Mouse (Mus musculus): ENCODE measurements at regions not wholly inside any gene's neighbourhood (a gene's known extent, or its start where the extent isn't known, plus 50 kb on each side); places are given as distances from the start of the nearest gene placed in this dataset.

- no peak for DNase-seq (ENCODE audit: low spot score in 2 of 2)
Observed at GRCm38 (mm10) chr14:24827381-24828031, 340.6 kb downstream of the Rps24 start.

- DNase-seq (ENCODE audit: low spot score in 2 of 2): no peak
Observed at GRCm38 (mm10) chr14:24829001-24829400, 342.1 kb downstream of the Rps24 start.

- no peak for DNase-seq (ENCODE audit: low spot score in 2 of 2)
Observed at GRCm38 (mm10) chr14:24833211-24833610, 346.3 kb downstream of the Rps24 start.

- DNase-seq (ENCODE audit: low spot score in 2 of 2): no peak
Observed at GRCm38 (mm10) chr14:24838219-24838618, 351.3 kb downstream of the Rps24 start.

GRCm38 (mm10) chr14:24839056-24839455 lies 352.1 kb downstream of the Rps24 start:
- DNase-seq (ENCODE audit: low spot score in 2 of 2): no peak

- DNase-seq (ENCODE audit: low spot score in 2 of 2): no peak
Observed at GRCm38 (mm10) chr14:24841715-24842496, 355.0 kb downstream of the Rps24 start.

GRCm38 (mm10) chr14:24843626-24844025 lies 356.7 kb downstream of the Rps24 start:
- DNase-seq (ENCODE audit: low spot score in 2 of 2): no peak

- no peak for DNase-seq (ENCODE audit: low spot score in 2 of 2)
Observed at GRCm38 (mm10) chr14:24850491-24850890, 363.6 kb downstream of the Rps24 start.

- no peak for DNase-seq (ENCODE audit: low spot score in 2 of 2)
Observed at GRCm38 (mm10) chr14:24854459-24854858, 367.5 kb downstream of the Rps24 start.

- DNase-seq (ENCODE audit: low spot score in 2 of 2): no peak
Observed at GRCm38 (mm10) chr14:24862171-24862570, 375.2 kb downstream of the Rps24 start.

GRCm38 (mm10) chr14:24862661-24863060 lies 375.7 kb downstream of the Rps24 start:
- DNase-seq (ENCODE audit: low spot score in 2 of 2): no peak

- DNase-seq (ENCODE audit: low spot score in 2 of 2): no peak
Observed at GRCm38 (mm10) chr14:24863116-24863515, 376.2 kb downstream of the Rps24 start.

GRCm38 (mm10) chr14:24865579-24866230 lies 378.8 kb downstream of the Rps24 start:
- no peak for DNase-seq (ENCODE audit: low spot score in 2 of 2)

- no peak for DNase-seq (ENCODE audit: low spot score in 2 of 2)
Observed at GRCm38 (mm10) chr14:24867816-24868215, 380.9 kb downstream of the Rps24 start.

GRCm38 (mm10) chr14:24868756-24869155 lies 381.8 kb downstream of the Rps24 start:
- no peak for DNase-seq (ENCODE audit: low spot score in 2 of 2)

- no peak for DNase-seq (ENCODE audit: low spot score in 2 of 2)
Observed at GRCm38 (mm10) chr14:24870246-24870645, 383.3 kb downstream of the Rps24 start.

- no peak for DNase-seq (ENCODE audit: low spot score in 2 of 2)
Observed at GRCm38 (mm10) chr14:24871392-24871998, 384.6 kb downstream of the Rps24 start.

GRCm38 (mm10) chr14:24872931-24873330 lies 386.0 kb downstream of the Rps24 start:
- DNase-seq (ENCODE audit: low spot score in 2 of 2): no peak

- no peak for DNase-seq (ENCODE audit: low spot score in 2 of 2)
Observed at GRCm38 (mm10) chr14:24873406-24873805, 386.5 kb downstream of the Rps24 start.

- no peak for DNase-seq (ENCODE audit: low spot score in 2 of 2)
Observed at GRCm38 (mm10) chr14:24874426-24875155, 387.7 kb downstream of the Rps24 start.

GRCm38 (mm10) chr14:24875156-24875545 lies 388.2 kb downstream of the Rps24 start:
- DNase-seq (ENCODE audit: low spot score in 2 of 2): no peak

GRCm38 (mm10) chr14:24875934-24876333 lies 389.0 kb downstream of the Rps24 start:
- no peak for DNase-seq (ENCODE audit: low spot score in 2 of 2)

Data from thymus, postnatal 10 days (tissue).